Mouse (Mus musculus) layer of hippocampus, adult 9-11 months (tissue): ENCODE data around the gene Espn.

Source experiments
- DNase-seq: peaks from one replicate; pipeline ENCODE4 v3.0.0; 2022

Gene Espn

DNA sequence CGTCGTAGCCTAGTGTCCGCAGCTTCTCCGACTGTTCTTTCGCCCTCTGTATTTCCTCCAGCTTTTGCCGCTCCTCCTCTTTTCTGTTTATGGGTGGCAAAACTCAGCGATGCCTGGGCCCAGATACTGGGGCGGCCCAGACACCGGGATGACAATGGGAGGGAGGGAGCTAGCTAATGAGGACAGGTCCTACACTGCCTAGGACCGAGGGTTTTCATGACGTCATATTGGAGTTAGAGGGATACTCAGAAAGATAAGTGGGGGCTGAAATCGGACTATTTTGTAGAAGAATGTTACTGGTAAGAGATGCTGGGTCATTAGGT, 31.0 kb downstream of the Espn start:
- DNase-seq: no peak

DNA sequence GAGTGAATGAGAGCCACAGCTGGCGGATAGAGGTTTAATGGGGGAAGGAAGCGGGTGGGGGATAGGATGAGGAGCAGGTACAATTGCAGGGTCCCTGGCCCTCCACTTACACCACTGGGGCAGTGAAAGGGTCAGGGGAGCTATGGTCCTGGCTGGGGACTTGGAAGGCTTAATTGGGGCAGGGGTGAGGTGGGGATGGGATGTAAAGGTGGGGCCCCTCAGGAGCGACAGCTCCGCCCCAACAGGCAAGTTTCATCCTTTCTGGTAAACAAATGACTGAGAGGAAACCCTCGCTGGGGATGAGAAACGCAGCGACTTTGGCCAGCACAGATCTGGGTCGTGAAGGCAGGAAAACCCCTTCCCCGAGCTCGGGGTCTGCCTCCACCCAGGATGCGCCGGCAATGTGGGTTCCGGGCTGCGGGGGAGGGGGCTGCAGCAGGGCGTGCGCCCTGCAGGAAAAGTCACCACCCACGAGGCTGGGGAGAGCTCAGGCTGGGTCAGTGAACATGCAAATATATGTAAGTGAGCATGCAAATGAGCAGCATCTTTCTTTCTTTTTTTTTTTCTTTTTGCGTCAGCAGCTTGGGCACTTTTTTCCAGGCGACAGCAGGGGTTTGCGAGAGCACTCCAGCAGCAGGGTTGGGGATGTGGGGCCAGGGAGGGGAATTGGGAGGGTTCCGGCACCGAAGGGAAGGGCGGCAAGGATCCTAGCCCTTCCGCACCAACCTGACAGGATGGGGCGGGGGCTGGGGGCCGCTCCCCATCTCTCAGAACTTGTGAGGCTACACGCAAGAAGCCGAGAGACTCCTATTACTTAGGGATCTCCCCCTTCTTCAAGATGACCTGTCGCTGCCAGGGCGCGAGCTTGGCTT, 31.6 kb downstream of the Espn start:
- DNase-seq: no peak

DNA sequence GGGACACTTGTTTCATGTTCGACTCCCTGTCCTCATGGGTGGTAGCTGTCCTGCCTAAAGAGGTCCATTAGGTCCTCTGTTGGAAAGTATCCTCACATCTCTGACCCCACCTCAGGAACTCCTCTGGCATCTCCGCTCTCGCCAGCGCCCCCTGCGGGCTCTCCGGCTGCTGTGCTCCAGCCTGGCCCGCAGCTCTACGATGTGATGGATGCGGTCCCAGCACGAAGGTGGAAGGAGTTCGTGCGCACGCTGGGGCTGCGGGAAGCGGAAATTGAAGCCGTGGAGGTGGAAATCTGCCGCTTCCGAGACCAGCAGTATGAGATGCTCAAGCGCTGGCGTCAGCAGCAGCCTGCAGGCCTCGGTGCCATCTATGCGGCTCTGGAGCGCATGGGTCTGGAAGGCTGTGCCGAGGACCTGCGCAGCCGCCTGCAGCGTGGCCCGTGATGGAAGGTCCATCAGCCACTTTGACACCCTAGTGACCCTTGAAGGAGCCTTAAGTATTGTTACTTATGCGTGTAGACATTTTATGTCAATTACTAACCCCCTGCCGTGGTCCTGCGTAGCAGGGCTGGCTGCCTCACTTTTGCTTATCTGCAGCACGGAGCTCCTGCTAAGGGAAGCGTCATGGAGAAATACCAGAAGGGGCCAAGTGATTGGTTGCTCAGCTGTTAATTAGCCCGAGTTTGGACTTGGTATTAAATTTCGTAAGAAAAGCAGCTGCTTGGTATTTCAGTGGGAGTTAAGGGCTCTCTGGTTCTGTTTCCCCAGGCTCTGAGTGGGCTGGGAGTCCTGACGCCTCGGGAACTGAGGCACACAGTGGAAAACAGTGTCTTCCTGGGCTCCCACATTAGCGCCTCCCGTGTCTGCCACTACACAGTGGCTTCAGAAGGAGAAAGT, 32.5 kb downstream of the Espn start:
- no peak for DNase-seq

DNA sequence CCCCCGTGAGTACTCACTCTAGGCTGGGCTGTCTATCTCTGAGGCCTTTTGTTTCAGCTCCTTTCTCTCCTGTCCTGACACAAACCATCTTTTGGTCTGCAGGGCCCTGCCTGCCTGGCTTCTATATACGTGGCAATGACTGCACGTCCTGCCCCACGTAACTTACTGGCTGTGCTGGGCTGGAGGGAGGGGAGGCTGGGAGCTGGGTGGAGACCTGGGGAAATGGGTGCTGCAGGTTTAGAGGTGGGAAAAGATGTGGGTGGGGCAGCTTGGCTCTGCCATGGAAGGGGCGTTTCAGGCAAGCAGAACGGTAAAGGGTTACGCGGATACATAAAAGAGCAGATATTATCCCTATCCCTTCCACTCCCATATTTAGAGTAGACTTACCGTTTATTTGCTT, 34.6 kb downstream of the Espn start:
- no peak for DNase-seq

DNA sequence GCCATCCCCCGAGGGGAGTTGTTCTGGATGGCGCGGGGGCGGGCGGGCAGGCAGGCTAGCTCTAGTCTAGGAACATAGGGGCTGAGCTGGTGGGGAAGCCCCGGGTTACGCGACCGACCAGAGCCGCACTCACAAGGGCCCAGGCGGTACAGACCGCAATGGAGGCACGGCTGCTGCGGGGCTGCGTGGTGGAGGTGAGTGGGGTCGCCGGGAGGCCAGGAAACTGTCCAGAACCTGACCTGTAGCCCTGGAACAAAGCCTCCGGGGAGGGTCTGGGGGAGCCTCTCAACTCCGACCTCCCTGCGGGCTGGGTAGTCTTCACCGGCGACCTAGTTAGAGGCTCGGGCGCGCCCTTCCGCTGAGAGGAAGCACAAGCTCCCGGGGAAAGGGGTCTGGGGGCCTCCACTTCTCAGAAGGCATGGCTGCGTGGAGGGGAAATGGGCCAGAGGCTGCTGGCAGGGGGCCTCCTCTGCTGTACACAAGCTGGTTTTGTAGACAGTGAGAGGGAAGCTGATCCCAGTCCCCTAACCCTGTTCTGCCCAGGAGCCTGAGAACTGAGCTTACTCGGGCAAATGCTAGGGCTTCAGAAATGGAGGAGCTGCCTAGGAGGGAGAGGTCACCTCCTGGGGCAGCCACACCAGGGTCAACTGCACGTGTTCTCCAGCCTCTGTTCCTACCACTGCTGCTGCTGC, 36.1 kb downstream of the Espn start, which contains the start of gene Tnfrsf25:
TSS of gene Tnfrsf25 (plus strand) at position 14 of the 692 bp plus-strand sequence.
- no peak for DNase-seq

DNA sequence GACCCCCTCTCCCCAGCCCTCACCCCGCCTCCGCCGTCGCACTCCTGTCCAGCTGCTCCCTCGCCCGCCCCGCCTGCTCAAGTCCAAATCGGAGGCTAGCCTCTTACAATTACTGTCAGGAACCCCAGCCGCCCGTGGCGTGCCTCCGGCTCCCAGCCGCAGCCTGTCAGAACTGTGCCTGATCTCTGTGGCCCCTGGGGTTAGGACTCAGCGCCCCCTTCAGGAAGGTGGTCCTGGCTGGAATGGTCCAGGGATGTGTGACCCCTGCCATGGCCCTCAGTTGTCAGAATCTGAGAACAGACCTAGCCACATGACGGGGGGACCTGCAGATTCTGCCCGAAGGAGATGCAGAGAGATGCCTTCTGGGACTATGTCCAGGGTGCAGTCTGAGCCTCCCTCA, 38.1 kb downstream of the Espn start:
- no peak for DNase-seq

DNA sequence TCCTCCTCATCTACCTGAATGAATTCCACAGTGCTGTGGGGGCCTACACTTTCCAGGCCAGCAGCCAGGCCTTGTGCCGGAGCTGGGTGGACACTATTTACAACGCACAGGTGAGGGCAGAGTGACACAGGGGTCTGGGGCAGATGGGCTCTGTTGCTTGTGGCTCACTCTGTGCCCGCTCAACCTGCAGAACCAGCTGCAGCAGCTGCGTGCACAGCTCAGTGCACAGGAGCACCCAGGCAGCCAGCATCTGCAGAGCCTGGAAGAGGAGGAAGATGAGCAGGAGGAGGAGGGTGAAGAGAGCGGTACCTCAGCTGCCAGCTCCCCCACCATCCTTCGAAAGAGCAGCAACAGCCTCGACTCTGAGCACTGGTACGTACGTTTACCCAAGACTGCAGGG, 39.8 kb downstream of the Espn start:
- DNase-seq: no peak

DNA sequence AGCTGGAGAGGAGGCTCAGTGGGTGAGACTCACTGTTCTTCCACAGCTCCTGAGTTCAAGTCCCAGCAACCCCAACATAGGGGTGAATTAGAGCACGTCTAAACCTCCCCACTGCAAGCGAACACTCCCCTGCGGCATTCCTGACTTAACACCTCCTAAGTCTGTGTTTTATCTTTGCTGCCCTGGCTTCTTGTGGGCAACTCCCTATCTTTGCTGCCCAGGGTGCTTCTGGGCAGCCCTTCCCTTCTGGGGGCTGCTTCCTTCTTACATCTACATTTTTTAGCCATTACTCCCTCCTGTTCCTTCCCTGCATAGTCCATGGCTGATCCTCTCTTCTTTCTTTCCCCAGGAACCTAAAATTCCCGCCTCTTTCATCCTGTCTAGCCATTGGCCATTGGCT, 41.5 kb downstream of the Espn start:
- DNase-seq: no peak

DNA sequence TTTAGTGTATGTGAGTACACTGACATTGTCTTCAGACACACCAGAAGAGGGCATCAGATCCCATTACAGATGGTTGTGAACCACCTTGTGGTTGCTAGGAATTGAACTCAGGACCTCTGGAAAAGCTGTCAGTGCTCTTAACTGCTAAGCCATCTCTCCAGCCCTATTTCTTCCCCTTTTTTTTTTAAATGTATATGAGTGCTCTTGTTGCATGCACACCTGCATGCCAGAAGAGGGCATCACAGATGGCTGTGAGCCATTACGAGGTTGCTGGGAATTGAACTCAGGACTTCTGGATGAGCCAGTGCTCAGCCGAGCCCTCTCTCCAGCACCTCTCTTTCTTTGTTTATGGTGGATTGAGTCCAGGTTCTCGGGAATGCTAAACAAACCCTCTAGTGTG, 42.7 kb downstream of the Espn start:
- no peak for DNase-seq

DNA sequence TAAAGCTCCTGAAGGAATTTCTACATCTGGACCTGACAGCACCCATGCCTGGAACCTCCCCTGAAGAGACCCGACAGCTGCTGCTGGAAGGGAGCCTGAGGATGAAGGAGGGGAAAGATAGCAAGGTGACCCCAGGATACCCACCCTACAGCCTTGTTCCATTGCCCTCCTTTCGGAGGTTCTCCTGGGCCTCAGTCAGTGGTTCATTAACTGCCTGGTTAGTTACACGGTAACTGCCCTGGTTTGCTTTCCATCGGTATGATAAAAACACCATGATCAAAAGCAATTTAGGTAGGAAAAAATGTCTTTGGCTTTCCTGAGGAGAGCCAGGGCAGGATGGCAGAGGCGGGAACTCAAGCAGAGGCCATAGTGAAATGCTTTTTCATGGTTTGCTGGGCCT, 43.5 kb downstream of the Espn start:
- DNase-seq: no peak

DNA sequence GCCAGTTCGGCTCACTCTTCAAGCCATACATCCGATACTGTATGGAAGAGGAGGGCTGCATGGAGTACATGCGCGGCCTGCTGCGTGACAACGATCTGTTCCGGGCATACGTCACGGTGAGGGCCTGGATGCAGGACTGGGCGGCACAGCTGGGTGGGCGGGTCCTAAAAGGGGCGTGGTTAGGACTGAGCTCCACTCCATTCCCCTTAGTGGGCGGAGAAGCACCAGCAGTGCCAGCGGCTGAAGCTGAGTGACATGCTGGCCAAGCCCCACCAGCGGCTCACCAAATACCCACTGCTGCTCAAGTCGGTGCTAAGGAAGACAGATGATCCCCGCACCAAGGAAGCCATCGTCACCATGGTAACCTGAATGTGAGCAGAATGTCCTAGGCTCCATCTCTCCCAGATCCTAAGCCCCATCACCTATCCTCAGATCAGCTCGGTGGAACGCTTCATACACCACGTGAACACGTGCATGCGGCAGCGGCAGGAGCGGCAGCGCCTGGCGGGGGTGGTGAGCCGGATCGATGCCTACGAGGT, 44.1 kb downstream of the Espn start:
- DNase-seq: peak; percentile 72

DNA sequence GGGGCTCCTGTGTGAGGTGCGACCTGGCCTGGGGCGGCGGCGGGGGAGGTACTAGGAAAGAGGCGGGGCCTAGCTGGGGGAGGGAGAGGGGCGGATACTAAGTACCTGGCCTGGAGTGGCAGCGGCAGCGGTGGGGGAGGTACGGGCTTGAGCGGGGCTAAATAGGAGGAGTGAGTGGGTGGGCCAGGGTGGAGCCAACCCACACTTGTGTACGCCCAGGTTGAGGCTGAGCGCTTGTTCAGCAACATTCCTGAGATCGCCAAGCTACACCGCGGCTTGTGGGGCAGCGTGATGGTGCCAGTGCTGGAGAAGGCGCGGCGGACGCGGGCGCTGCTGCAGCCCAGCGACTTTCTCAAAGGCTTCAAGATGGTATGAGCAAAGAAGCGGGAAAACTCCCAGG, 44.7 kb downstream of the Espn start:
- no peak for DNase-seq

DNA sequence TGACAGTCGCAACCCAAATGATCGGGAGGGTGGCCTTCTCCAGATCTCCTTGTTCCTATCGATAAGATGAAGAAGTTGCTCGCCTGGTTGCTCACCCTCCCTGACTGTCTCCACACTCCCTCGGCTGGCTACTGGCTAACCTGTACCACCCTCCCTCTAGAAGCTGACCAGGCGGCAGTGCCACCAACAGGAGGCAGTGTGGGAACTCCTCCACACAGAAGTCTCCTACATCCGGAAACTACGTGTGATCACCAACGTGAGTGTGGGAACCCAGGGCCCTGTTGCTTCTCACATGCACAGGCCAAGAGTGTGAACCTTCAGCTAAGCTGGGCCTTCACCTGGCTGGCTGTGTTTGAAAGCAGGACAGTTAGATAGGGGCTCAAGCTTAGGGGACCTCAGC, 45.4 kb downstream of the Espn start:
- no peak for DNase-seq

DNA sequence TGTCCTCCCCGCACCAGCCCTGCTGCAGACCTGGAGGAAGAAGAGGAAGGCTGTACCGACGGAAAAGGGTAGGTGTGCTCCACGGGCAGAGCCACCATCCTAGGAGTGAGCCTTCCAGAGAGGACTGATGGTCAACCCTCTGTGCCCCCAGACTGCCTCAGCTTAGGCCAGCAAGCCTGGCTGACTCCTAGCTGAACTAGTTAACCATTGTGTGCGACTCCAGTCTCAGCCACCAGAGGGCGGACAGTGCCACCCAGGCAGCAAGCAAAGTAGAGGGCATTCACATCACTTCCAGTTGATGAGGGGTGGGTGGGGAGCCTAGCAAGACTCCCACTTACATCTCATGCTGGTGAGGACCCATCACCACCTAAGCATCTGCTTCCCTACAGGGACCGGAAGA, 49.1 kb downstream of the Espn start:
- DNase-seq: no peak

DNA sequence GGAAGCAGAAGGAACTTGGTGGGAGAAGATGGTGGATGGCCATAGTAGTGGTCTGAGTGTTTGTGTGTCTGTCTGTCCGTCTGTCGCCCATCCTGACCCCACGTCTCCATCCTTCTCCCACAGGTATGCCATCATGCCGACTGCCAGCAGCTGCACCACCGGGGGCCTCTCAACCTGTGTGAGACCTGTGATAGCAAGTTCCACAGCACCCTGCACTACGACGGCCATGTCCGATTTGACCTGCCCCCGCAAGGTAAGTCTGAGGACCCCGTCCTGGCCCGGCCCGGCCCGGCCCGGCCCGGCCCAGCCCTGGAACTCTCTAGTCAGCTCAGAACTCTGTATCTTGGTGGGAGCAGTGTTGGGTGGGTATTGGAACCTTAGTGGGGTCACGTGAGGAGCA, 50.2 kb downstream of the Espn start:
- DNase-seq: no peak

DNA sequence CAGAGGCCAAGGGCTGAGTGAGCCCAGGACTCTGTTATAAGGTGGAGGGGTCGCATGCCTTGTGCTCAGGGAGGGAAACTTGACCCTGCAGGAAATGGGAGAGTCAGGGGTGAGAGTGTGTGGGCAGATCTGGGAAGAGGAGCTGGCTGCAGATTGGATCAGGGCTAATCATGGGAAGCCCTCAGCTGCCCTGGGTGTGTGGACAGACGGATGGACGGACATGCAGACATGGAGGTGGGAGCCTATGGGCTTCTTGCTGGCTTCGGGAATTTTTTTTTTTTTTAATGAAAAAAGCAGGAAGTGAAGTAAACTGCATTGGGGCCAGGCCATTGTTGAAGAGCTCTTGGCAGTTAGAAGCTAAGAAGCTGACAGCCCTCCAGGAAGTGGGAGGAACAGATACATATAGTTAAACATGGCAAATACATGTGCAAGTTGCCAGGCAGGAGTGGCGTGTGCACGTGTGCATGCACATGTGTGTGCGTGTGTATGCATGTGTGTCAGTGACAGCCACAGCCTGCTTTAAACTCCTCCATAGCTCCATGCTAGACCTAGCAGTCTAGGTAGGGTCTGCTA, 51.0 kb downstream of the Espn start:
- no peak for DNase-seq

DNA sequence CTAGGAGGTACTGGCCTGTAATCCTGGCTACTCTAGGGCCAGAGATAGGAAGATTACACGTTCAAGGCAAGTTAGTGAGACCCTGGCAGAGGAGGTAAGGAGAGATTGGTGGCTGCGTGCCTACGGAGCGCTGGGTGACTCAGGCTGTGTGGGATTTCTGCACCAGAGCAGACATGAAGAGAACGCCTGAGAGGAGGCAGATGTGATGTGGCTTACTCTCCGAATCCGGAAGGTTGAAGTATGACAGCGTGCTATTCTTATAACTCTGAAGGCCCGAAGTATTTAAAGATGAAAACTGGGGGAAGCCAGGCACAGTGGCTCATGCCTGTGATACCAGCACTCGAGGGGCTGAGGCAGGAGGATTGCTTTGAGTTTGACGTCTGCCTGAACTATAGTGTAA, 51.6 kb downstream of the Espn start:
- peak; percentile 77 for DNase-seq

DNA sequence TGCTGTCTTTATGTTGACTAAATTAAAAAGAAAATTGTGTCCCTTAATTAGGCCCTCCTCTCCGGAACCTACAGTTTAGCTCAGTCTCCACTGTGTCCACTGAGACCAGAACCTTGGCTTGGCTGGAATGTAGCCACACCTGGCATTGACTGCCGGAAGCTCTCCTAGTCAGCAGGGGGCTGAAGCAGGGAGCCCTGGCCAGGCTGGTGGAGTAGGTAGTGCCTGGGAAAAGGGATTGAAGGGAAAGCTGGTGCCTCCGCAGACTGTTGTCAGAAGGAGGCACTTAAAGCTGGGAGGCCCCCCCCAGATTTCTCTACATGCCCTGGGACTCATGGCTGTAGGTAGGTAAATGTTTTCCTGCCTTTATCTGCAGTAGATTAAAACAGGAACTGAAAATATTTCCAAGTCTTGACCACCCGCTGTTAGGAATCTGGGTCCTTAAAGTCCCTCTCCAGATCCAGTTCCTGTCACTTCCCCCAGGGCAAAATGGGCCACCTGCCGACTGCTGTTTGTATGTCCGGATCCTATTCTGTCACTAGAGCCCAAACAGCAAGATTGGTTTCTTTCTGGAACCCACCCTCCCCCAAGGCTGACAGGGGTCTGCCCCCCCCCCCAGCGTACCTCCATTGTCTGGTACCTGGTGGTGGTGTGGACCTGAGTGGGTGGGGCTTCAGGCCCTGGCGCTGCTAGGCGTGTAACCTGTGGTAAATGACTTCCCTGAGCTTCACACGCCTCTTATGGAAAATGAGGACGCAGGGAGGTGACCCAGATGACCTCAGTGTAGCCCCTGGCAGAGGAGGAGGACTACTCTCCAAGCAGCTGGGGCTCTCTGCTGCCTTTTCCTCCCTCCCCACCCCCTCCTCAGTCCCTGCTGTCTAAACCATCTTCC, 54.0 kb downstream of the Espn start:
- no peak for DNase-seq

DNA sequence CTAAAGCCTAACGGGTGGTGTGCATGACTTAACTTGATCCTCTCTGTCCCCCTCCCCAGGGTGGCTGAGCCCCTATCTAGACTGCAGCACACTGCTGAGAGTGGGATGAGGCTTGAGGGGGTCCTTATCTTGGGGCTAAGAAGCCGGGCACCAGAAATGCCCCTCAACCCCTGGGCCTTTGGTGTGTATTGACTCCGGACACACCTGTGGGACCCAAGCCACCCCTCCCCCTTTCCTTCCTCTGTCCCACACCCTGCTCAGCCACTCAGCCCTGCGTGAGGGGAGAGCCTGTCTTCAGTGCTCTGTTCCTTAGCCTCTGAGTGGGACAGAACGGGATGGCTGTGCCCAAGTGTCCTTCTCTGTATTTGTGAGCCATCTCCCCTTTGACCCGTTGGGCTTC, 55.2 kb downstream of the Espn start:
- DNase-seq: no peak

DNA sequence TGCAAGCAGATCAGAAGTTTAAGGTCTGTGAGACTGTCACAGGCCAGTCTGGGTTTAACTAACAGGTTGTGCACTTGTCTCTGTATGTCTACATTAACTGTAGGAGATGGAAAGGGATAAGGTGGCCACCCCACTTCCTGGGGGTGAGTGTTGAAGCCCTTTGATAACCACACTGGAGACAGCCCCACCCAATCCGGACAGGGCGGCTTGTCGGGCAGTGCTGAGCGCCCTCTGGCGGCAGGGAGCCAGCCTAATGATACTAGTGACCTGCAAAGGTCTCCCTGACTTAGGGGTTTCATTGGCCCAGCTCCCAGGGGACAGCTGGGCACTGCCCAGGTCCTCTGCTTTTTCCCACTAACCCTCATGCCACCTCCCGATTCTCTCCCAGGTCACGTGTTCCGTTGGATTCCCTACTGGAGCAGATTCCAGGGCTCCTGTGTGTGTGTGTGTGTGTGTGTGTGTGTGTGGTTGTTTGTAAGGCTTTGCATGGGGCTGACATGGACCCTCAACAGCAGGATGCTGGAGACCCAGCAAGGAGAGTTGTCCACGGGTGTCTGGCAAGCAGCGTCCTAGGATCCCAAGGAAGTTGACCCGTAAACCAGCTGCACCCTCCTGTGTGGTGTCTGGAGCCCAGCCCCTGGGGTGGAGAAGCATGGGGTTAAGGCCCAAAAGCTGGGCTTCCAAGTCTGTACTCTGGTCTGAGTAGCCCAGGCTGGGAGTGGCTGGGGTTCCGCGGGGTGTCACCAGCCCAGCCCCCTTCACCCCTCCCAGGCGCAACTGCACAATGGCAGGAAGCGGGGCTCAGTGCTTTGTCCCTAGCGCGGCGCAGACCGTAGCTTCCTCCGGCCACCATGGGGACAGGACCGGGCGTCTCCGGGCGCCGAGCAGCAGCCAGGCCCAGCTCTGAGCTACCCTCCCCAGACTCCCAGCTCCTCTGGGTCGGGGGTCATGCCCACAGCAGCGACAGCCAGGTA, 55.9 kb downstream of the Espn start:
- DNase-seq: no peak

DNA sequence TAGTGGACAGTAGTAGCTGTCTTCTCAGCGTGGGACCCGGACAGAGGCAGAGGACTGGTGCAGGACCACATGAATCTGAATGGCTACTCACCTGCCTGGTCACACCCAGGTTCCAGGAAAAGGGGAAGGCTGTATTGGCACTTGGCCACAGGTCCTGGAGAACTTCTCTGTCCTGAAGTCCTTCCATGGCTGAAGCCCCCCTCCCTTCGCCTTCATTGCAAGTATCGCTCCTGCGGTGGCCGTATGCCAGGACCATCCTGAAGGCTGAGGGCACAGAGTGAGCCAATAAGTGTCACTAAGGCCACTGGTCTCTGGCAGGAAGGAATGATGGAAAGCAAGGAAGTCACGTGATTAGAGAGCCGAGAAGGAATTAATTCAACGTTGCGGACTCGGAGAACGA, 57.9 kb downstream of the Espn start:
- DNase-seq: no peak
